Mouse (Mus musculus): ENCODE data around the gene Entpd3. TPM values are rescaled to one million over a fixed set of nuclear protein-coding genes. Genes with fewer than 3 reads are reported as not detected.

The Entpd3 gene
- total RNA-seq, 2 experiments from 2014 or later, result 7.6 to 7.7 TPM

DNA sequence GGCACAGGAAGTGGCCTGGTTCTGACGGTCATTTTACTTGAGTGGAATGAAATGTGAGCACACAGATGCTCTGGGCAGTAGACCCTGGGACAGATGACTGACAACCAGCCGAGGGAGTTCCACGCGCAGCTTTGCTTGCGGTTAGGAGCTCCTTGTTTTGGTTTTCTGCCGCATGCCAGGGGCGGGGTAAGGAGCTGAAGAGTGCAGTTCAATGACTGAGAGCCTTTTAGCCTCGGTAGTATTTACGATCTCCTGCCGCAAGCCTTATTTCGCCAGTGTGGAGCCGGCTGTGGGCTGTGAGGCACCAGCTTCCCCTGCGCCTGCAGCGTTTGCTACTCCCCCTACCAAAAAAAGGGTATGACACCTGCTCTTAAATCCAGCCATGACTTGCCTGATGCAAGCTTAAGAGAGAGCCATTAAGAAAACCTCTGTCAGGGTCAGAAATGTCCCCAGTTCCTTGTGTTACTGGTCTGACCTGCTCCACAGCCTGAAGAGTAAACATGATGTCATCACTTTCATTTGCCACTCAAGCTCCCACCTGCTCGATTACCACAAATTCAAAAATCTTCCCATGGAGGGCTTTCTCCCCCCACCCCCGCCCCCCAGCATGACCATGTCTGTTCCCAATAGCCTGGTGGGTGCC is 7.5 kb downstream of the Entpd3 start:
- Histone ChIP-seq H3K4me3 (no peak overlapping the region), H3K27ac (no peak overlapping the region)
- no peak for DNase-seq (ENCODE audit: low spot score in 2 of 2)
- no peak for TF ChIP-seq CTCF (conservative IDR thresholded peaks at IDR 0.05)

GRCm38 (mm10) chr9:120550778-120551177 is 11.2 kb downstream of the Entpd3 start:
- Histone ChIP-seq H3K27ac (no peak overlapping the region), H3K4me3 (no peak overlapping the region)
- no peak for TF ChIP-seq CTCF (conservative IDR thresholded peaks at IDR 0.05)
- no peak for DNase-seq (ENCODE audit: low spot score in 2 of 2)

GRCm38 (mm10) chr9:120563590-120563989 is 24.0 kb downstream of the Entpd3 start:
- Histone ChIP-seq H3K4me3 (no peak overlapping the region), H3K27ac (no peak overlapping the region)
- no peak for DNase-seq (ENCODE audit: low spot score in 2 of 2)
- TF ChIP-seq CTCF (conservative IDR thresholded peaks at IDR 0.05), result no peak

GRCm38 (mm10) chr9:120564247-120564646 is 24.6 kb downstream of the Entpd3 start:
- no peak overlapping the region for H3K4me3 ChIP-seq
- no peak for DNase-seq (ENCODE audit: low spot score in 2 of 2)
- TF ChIP-seq CTCF (conservative IDR thresholded peaks at IDR 0.05), result no peak
- H3K27ac ChIP-seq, result no peak overlapping the region

GRCm38 (mm10) chr9:120566384-120566783 is 26.8 kb downstream of the Entpd3 start:
- DNase-seq (ENCODE audit: low spot score in 2 of 2), result no peak
- H3K4me3 ChIP-seq, result no peak overlapping the region
- no peak overlapping the region for H3K27ac ChIP-seq
- TF ChIP-seq CTCF (conservative IDR thresholded peaks at IDR 0.05), result no peak

GRCm38 (mm10) chr9:120568917-120569316 is 29.3 kb downstream of the Entpd3 start:
- TF ChIP-seq CTCF (conservative IDR thresholded peaks at IDR 0.05), result no peak
- no peak overlapping the region for H3K4me3 ChIP-seq
- no peak overlapping the region for H3K27ac ChIP-seq
- no peak for DNase-seq (ENCODE audit: low spot score in 2 of 2)

DNA sequence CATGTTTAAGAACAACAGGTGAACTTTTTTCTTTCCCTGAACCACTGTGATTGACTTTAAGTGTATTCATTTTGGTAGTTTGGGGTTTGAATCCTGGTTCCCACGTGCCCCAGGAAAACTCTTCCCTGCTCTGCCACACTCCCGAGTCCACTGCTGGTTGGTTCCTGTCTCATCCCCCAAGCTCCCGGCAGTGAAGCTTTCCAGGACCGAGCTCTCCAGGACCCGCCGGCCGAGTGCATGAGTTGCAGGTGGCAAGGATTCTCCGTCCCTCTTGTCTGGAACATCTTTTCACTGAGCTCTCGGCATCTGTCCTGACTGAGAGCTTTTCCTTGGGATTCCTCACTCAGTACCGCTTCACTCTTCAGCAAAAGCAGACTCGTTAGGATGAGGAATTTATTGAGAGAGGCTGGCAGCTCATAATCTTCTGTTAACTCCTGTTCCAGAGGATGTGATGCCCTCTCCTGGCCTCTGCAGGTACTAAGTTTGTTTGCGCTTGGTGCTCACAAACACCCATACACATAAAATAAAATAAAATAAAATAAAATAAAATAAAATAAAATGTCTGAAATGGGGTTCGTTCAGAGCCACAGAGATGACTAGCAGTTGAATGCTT is 30.2 kb downstream of the Entpd3 start:
- Histone ChIP-seq H3K27ac (no peak overlapping the region), H3K4me3 (no peak overlapping the region)
- TF ChIP-seq CTCF (conservative IDR thresholded peaks at IDR 0.05), result peak; percentile 78
- DNase-seq (ENCODE audit: low spot score in 2 of 2), result peak in 1 of 2 experiments; percentile 44

GRCm38 (mm10) chr9:120570334-120570725 is 30.7 kb downstream of the Entpd3 start:
- Histone ChIP-seq H3K27ac (peak overlapping the region; percentile 93; the same call in 1 of the 2 replicates), H3K4me3 (peak overlapping the region; percentile 78; the same call in 1 of the 2 replicates)
- no peak for TF ChIP-seq CTCF (conservative IDR thresholded peaks at IDR 0.05)
- DNase-seq (ENCODE audit: low spot score in 2 of 2), result no peak

GRCm38 (mm10) chr9:120570741-120571592 is 31.3 kb downstream of the Entpd3 start, which contains the start of gene Rpl14:
Gene Rpl14 (plus strand): TSS chr9:120571444.
- no peak; the same call in 1 of the 2 replicates for TF ChIP-seq CTCF (conservative IDR thresholded peaks at IDR 0.05)
- peak within 1 kb of the TSS; percentile 93 for H3K27ac ChIP-seq
- peak within 1 kb of the TSS; percentile 78 for H3K4me3 ChIP-seq
- peak; percentile 97 to 98 for DNase-seq (ENCODE audit: low spot score in 2 of 2)

- Histone ChIP-seq H3K4me3 (peak overlapping the region; percentile 78), H3K27ac (peak overlapping the region; percentile 93)
- DNase-seq (ENCODE audit: low spot score in 2 of 2), result no peak
- no peak for TF ChIP-seq CTCF (conservative IDR thresholded peaks at IDR 0.05)
Observed at GRCm38 (mm10) chr9:120571593-120572385, 32.2 kb downstream of the Entpd3 start.

GRCm38 (mm10) chr9:120575748-120576661 is 36.4 kb downstream of the Entpd3 start:
- no peak overlapping the region for H3K4me3 ChIP-seq
- H3K27ac ChIP-seq, result no peak overlapping the region; the same call in 1 of the 2 replicates
- peak; percentile 49 for TF ChIP-seq CTCF (conservative IDR thresholded peaks at IDR 0.05)
- no peak for DNase-seq (ENCODE audit: low spot score in 2 of 2)
